Mouse (Mus musculus) heart, embryonic 11.5 days (tissue): ENCODE measurements around the gene Gtf3c4. TPM values are rescaled to one million over a fixed set of nuclear protein-coding genes. Genes with fewer than 3 reads are reported as not detected.

Source experiments
- ATAC-seq: fragments of 200-750 bp; cut with Nextera tagmentation; replicated peaks from 2 replicates; pipeline ENCODE4 v1.8.0; 2017; ENCODE audit warnings: moderate library complexity; ENCODE audit not compliant: insufficient number of reproducible peaks, low FRiP score, low TSS enrichment
- H3K27ac ChIP-seq: fragments of 300-500 bp; sonication (generic); 2 replicates; pipeline ENCODE4 v1.5.1; 2014; ENCODE audit warnings: mild to moderate bottlenecking, low read depth, low read length
- H3K27me3 ChIP-seq: fragments of 300-500 bp; sonication (generic); 2 replicates; pipeline ENCODE4 v1.6.1; 2014; ENCODE audit warnings: mild to moderate bottlenecking, low read length, mixed read lengths; ENCODE audit not compliant: control insufficient read depth, insufficient read depth
- H3K36me3 ChIP-seq: fragments of 300-500 bp; sonication (generic); 2 replicates; pipeline ENCODE4 v1.6.1; 2014; ENCODE audit warnings: mild to moderate bottlenecking, low read length, moderate library complexity, mixed read lengths; ENCODE audit not compliant: control insufficient read depth, insufficient read depth
- H3K4me1 ChIP-seq: fragments of 300-500 bp; sonication (generic); 2 replicates; pipeline ENCODE4 v1.6.1; 2014; ENCODE audit warnings: low read length; ENCODE audit not compliant: control insufficient read depth, insufficient read depth
- H3K4me2 ChIP-seq: fragments of 300-500 bp; sonication (generic); 2 replicates; pipeline ENCODE4 v1.6.1; 2014; ENCODE audit warnings: mild to moderate bottlenecking, moderate library complexity
- H3K4me3 ChIP-seq: fragments of 300-500 bp; sonication (generic); 2 replicates; pipeline ENCODE4 v1.5.1; 2014; ENCODE audit warnings: low read depth, low read length
- H3K9ac ChIP-seq: fragments of 300-500 bp; sonication (generic); 2 replicates; pipeline ENCODE4 v1.6.1; 2014; ENCODE audit warnings: mild to moderate bottlenecking, low read depth, low read length, moderate library complexity
- H3K9me3 ChIP-seq: fragments of 300-500 bp; sonication (generic); replicated peaks from 2 replicates; pipeline ENCODE4 v1.6.1; 2016; ENCODE audit warnings: low read length; ENCODE audit not compliant: control insufficient read depth
- WGBS: fragments of 180-500 bp; shearing (Covaris S2); extraction: QIAGEN DNeasy Blood & Tissue Kit; methylation state at CpG from one replicate; pipeline ENCODE4 v1.1.7; 2014; ENCODE audit not compliant: insufficient replicate concordance; 5-methylcytosine and 5-hydroxymethylcytosine counted together
- polyA plus RNA-seq: library from polyadenylated mRNA; unstranded; fragments of >200 nt; fragmentation: Nextera tagmentation; extraction: Ambion mirVana; gene quantifications from 2 replicates; pipeline ENCODE4 v1.2.1, GENCODE M21; 2014

Gene Gtf3c4
- polyA plus RNA-seq, 1 experiment from 2014 or later, result 13.7 TPM

DNA sequence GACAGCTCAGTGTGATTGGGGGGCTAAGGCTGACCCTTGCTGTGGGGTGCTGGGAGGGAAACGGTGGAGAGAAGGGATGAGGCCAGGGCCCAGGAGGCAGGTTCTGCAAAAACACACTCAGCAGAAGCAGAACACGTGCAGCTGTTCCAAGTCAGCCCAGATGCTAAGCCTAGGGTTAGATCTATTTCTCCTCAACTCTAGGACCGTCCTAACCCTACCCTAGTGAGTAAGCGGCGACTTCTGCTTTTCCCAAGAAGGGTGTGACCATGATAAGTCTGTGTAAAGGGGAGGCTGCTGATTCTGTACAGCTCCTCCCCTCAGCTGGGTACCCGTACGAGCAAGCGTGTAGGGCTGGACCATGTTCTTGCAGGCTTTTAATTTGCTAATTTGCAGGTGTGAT lies 43.9 kb downstream of the Gtf3c4 start:
- no peak for ATAC-seq
- H3K27me3 ChIP-seq, result no peaks in the 10 kb centered on the region
- no peak overlapping the region for H3K27ac ChIP-seq
- H3K4me2 ChIP-seq, result no peak overlapping the region
- no peak overlapping the region for H3K9ac ChIP-seq
- H3K36me3 ChIP-seq, result no peaks in the 10 kb centered on the region
- WGBS, result 59% methylated on average over 8 of the region's 8 CpGs
- H3K4me3 ChIP-seq, result no peak overlapping the region
- no peaks in the 10 kb centered on the region for H3K9me3 ChIP-seq
- no peaks in the 10 kb centered on the region; the same call in none of the 2 replicates for H3K4me1 ChIP-seq

DNA sequence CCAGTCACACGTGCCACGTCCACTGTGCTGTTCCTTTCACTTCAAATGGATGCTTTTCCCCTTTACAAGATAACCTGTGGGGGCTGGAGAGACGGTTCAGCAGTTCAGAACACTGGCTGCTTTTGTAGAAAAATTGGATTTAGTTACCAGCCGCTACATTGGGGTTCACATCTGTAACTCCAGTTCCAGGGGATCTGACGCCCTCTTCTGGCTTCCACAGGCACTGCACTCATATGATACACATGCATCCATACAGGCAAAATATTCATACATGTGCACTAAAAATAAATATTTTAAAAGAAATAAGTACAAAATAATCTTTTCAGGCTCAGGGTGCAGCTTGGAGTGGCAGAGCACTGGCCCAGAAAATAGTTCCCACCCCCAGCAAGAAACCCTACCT lies 45.5 kb downstream of the Gtf3c4 start:
- Histone ChIP-seq H3K27ac (no peak overlapping the region), H3K9ac (no peak overlapping the region), H3K4me2 (no peak overlapping the region), H3K4me1 (no peaks in the 10 kb centered on the region; the same call in none of the 2 replicates), H3K36me3 (no peaks in the 10 kb centered on the region), H3K9me3 (no peaks in the 10 kb centered on the region), H3K27me3 (no peaks in the 10 kb centered on the region), H3K4me3 (no peak overlapping the region)
- no peak for ATAC-seq
- 73% methylated on average over 5 of the region's 5 CpGs for WGBS

DNA sequence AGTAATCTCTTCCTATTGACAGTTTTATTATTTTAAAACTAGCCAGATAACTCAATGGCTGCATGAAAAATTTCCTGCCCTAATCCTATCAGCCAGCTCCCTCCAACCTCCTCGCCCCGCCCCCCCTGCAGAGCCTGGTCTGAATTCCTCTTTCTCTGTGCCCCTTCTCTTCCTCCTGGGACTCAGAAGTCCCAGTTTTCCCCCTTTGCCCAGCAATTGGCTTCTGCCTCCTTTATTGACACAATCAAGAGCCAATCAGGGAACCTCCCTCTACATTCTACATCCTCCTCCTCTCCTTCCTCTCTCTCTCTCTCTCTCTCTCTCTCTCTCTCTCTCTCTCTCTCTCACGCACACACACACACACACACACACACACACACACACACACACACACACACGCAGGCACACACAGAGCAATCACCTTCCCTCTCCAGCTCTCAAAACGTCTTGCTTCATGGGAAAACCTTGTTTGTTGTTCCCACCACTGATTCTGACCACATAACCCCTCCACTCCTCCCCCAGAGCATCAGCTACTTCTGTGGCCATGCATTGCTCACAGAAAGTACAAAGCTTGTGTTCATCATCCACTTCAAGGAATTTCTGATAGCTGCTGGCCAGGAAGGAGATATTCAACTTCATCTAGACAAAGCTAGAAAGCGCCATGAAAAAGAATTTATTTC lies 47.1 kb downstream of the Gtf3c4 start:
- 22% methylated on average over 5 of the region's 6 CpGs for WGBS
- Histone ChIP-seq H3K4me2 (peak overlapping the region; percentile 38), H3K4me1 (no peaks in the 10 kb centered on the region; the same call in none of the 2 replicates), H3K9me3 (no peaks in the 10 kb centered on the region), H3K4me3 (no peak overlapping the region), H3K27ac (peak overlapping the region; percentile 62; the same call in 1 of the 2 replicates), H3K27me3 (no peaks in the 10 kb centered on the region), H3K9ac (no peak overlapping the region), H3K36me3 (no peaks in the 10 kb centered on the region)
- ATAC-seq, result 0 out of 2 replicates have a peak, but pooled peaks have one; percentile 65

DNA sequence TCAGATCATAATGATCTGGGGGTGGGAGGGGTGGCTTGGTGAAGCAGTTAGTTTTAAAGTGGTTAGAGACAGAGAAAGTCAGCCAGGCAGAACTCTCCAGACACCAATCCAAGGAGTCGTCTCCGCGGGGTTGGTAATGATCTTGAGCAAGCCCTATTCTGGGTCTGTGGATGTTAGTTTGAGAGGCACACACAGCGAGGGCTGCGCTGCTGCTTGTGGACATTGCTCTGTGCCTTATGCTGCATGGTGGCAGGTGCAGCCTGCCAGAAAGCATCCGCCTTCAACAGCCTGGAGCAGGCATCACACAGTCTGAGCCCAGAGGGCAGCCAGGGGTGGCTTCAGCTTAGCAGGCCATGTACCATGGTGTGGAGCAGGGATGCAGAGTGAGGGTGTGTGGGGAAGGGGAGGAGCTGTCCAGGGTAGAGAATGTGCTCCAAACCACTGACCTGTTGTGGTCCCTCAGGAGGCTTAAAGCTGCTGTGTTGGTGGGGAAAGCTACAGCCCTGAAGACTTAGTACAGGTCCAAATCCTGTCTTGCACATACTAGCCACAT lies 53.0 kb downstream of the Gtf3c4 start:
- Histone ChIP-seq H3K36me3 (no peaks in the 10 kb centered on the region), H3K4me2 (no peak overlapping the region), H3K27ac (no peak overlapping the region), H3K9ac (no peak overlapping the region), H3K9me3 (no peaks in the 10 kb centered on the region), H3K4me3 (no peak overlapping the region), H3K27me3 (no peaks in the 10 kb centered on the region), H3K4me1 (no peaks in the 10 kb centered on the region)
- ATAC-seq, result no peak
- 71% methylated on average over 6 of the region's 6 CpGs for WGBS

DNA sequence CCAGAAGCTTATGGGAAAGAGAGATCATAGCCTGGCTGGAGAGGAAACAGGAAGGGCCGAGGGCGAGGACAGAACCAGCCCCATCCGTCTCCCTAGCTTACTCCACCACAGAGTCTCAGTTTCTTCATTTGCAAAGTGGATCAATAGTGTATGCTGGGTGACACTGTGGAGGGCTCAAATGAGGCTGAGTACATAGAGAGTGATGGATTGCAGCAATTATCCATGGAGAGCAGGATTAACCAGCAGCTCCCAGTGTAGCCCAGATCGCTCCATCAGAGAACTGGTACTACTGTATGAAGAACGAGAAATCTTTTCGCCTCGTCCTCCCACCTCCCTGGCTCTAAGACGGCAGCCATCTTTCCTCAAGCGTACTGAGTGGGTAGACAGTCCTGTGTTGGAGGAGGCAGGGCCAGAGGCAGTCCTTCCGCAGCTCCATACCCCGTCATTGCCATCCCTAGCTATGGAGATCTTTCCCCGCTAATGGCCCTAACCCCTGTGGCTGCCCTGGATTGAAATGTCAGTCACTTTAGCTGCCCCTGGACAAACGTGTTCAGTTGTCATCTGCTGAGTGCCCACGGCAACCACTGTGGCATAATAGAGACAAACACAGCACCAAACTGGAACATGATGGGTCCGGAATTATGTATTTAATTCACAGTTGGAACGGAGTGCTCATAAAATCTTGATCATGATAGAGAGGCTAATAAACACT lies 53.6 kb downstream of the Gtf3c4 start:
- H3K4me1 ChIP-seq, result no peaks in the 10 kb centered on the region
- H3K9me3 ChIP-seq, result no peaks in the 10 kb centered on the region
- H3K27me3 ChIP-seq, result no peaks in the 10 kb centered on the region
- no peak overlapping the region for H3K4me3 ChIP-seq
- H3K4me2 ChIP-seq, result no peak overlapping the region
- ATAC-seq, result no peak
- H3K36me3 ChIP-seq, result no peaks in the 10 kb centered on the region
- no peak overlapping the region for H3K27ac ChIP-seq
- WGBS, result 76% methylated on average over 16 of the region's 16 CpGs
- no peak overlapping the region for H3K9ac ChIP-seq

DNA sequence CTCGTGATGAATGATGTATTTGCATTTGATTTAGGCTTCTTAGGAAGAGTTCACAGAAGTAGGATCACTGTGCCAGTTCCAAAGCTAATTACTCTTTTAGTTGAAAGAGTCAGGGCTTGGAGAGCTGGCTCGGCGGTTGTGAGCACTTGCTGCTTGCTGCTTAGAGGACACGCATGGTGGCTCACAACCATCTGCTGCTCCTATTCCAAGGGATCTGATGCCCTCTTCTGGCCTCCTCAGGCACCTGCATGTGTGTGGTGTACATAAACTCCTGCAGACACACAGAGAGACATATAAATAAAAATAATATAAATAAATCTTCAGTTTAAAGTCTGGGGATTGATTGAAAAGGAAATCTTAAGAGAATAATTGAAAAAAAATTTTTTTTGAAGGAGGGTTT lies 58.9 kb downstream of the Gtf3c4 start:
- Histone ChIP-seq H3K36me3 (no peaks in the 10 kb centered on the region), H3K9me3 (no peaks in the 10 kb centered on the region), H3K27me3 (no peaks in the 10 kb centered on the region), H3K4me3 (no peak overlapping the region), H3K9ac (no peak overlapping the region), H3K4me1 (peaks cover 13% of the 10 kb centered on the region; the same call in 1 of the 2 replicates), H3K27ac (no peak overlapping the region), H3K4me2 (no peak overlapping the region)
- no peak for ATAC-seq
- 84% methylated on average over 4 of the region's 4 CpGs for WGBS

DNA sequence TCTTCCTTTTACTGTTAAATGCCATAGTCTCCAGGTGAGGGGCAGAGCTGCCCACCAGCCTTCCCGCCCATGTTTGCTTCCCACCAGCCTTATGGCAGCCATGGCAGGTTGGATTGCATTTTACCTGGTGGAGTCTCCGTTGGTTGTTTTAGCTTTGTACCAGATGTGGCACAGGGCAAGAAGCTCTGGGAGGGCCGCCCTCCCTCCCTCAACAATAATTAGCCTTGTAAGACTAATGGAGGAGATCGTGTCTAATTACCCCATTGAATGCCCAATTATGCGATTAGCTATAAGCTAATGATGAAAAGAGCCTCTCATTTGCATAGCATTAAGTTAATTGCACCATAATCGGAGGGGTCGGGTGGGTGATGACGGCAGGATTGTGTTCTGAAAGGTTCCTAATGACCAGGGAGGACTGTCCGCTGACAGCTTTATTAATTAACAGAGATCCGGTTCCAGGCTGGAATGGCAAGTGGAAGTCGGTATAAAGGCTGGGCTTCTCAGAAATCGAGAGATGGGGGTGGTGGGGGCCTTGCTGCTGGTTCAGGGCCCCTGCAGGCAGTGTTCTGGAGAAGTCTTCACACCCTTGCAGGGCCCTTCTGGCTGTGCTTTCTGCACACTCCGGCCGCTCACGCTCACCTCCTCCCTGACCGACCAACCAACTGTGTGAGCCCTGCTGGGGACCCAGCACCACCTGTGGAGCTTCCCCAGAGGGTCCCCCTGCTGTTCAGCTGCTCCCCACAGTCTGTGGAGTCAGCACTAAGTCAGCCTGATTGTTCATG lies 60.0 kb downstream of the Gtf3c4 start:
- no peak overlapping the region for H3K4me3 ChIP-seq
- H3K4me2 ChIP-seq, result no peak overlapping the region
- no peak for ATAC-seq
- no peak overlapping the region for H3K9ac ChIP-seq
- H3K27ac ChIP-seq, result no peak overlapping the region
- WGBS, result 71% methylated on average over 16 of the region's 16 CpGs
- no peaks in the 10 kb centered on the region for H3K9me3 ChIP-seq
- H3K27me3 ChIP-seq, result no peaks in the 10 kb centered on the region
- H3K4me1 ChIP-seq, result peaks cover 20% of the 10 kb centered on the region
- H3K36me3 ChIP-seq, result no peaks in the 10 kb centered on the region

DNA sequence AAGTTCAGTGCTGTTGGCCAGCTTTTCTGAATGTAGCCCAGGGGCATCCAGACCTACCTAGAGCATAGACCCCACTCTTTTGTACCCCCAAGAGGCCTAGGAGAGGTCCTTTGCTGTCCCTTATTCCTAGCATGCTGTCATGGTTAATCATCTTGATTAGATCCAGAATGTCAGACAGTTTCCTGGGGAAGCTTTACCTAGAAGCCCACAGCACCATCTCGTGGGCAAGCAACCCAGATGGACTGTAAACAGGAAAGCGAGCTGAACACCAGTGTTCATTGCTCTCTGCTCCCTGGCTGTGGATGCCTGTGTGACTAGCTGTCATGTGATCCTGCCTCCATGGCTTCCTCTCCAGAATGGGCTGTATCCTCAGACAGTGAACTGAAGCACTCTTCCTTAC lies 63.4 kb downstream of the Gtf3c4 start:
- H3K9ac ChIP-seq, result no peak overlapping the region
- H3K4me3 ChIP-seq, result no peak overlapping the region
- H3K27me3 ChIP-seq, result no peaks in the 10 kb centered on the region
- no peak overlapping the region for H3K4me2 ChIP-seq
- WGBS, result 61% methylated on average over 2 of the region's 2 CpGs
- no peak for ATAC-seq
- H3K4me1 ChIP-seq, result peaks cover 24% of the 10 kb centered on the region
- H3K36me3 ChIP-seq, result no peaks in the 10 kb centered on the region
- H3K27ac ChIP-seq, result no peak overlapping the region
- H3K9me3 ChIP-seq, result no peaks in the 10 kb centered on the region
